Mouse (Mus musculus): ENCODE data around the gene Ky.
A peak's percentile ranks its signal among the peaks of the same experiment; 100 is the strongest.

Gene Ky

GRCm38 (mm10) chr9:102505700-102506585 lies at the start of gene Ky:
Gene Ky (plus strand): TSS chr9:102505750.
- DNase-seq (ENCODE audit: low spot score) = no peak

DNA sequence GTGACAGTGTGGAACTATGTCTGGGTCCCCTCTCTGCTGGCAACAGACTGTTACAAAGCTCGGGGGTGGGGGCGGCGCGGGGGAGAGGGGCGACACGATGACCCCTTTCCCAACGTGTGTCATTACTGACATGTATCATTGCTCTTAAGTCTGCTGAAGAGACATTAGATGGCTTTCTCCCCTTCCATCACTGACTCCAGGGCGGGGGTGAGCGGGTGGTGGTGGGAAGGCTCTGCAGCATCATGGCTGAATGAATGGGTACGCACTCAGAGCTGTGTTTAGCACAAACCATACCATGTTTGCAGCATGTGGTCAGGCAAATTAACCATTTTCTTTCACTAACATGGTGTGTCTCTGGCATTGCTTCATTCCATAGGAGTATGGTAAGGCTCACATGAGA lies 43.3 kb upstream of the Ky start:
- no peak for DNase-seq (ENCODE audit: low spot score)

- no peak for DNase-seq (ENCODE audit: low spot score)
Measured at GRCm38 (mm10) chr9:102465044-102465443, 40.5 kb upstream of the Ky start.

GRCm38 (mm10) chr9:102465726-102466125 lies 39.8 kb upstream of the Ky start:
- no peak for DNase-seq (ENCODE audit: low spot score)

GRCm38 (mm10) chr9:102470076-102470819 lies 35.3 kb upstream of the Ky start:
- DNase-seq (ENCODE audit: low spot score) = no peak

DNA sequence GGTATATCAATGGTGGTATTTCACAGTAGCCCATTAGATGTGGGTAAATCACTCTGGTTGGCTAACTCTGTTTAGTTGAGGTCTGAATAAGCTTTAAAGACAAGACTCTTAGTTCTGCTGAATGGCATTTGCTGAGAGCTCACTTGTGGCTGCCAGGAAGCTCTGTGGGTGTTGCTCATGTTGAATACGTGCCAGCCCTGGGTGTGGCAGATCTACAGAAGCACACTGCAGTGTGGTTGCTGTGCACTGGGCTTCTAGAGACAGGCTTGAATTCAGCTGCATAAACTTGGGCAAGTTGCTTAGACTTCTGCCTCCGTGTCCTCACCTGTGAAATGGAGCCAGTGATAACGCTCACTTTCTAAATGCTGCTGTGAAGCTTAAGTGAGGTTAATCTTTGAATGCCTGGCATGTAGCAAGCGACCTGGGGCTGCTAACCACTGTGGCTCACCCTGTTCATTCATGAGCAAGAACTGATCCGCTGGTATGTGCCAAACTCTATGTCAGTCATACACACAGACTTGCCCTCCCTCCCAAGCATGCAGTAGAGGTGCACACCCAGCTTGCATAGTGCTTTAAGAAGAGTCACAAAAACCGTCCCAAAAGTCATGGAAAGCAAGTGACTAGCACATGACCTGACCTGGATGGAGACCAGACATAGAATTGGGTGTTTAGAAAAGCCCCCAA lies 27.6 kb upstream of the Ky start:
- peak; percentile 33 for DNase-seq (ENCODE audit: low spot score)

- no peak for DNase-seq (ENCODE audit: low spot score)
Measured at GRCm38 (mm10) chr9:102478451-102478835, 27.1 kb upstream of the Ky start.

GRCm38 (mm10) chr9:102479022-102479421 lies 26.5 kb upstream of the Ky start:
- DNase-seq (ENCODE audit: low spot score) = no peak

GRCm38 (mm10) chr9:102492031-102492795 lies 13.3 kb upstream of the Ky start:
- DNase-seq (ENCODE audit: low spot score) = no peak

DNA sequence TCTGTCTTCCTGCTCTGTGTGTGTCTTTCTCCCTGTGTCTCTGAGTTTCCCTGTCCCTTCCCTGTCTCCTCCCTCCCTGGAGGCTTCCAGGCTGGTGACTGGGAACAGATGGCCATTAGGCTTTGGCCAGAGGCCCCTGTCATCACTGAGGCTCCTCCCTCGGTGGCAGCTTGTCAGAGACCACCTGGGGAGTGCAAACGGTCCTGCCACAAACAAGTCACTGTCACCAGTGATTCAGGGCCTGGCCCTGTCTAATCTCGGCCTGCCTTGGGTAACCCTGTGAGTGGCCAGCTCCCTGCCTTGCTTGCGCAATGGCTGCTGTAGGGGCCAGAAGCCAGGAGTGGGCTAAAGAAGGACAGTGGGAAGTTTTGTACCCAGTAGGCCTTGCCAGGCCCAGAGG lies 12.5 kb upstream of the Ky start:
- no peak for DNase-seq (ENCODE audit: low spot score)

GRCm38 (mm10) chr9:102493916-102494315 lies 11.6 kb upstream of the Ky start:
- no peak for DNase-seq (ENCODE audit: low spot score)

- no peak for DNase-seq (ENCODE audit: low spot score)
Measured at GRCm38 (mm10) chr9:102494454-102494853, 11.1 kb upstream of the Ky start.

DNA sequence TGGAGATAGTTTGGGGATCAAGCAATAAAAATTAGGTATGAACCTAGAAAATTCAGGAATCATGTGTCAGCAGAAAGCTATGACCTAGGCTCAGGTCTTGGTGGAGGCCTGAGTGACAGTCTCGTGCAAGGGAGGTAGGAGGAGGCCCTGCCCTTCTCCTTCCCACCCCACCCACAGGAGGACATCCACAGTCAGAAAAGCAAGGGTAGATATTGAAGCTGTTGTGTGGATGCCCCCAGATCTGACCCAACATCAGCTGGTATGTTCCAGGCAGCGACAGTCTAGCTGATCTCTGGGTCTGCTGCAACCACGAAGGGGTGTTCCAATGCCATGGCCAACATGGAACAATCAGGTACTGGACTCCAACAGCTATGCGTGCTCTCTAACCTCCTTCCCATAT lies 10.3 kb upstream of the Ky start:
- no peak for DNase-seq (ENCODE audit: low spot score)

DNA sequence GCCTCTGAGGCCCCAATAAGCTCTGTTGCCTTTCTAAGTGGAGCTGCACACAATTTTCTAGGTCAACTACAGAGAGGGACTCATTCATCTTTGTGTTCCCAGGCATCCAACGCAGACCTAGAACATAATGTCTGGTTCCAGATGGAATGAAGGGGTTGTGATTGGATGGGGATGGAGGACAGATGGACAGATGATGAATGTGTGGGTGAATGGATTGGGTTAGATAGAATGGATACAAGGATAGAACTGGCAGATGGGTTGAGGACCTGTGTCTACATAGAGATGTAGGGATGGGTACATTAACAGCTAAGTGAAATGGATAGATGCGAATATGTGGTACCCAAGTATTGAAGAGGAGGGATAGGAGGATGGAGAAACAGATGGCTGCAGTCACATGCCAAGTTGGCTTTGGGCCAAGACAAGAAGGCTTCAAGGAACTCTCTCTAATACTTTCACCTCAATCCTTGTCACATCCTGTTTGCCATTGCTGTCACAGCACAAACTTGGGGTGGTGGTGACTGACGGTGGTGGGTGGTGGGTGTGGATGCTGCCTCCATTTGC lies 9.0 kb upstream of the Ky start:
- peak; percentile 46 for DNase-seq (ENCODE audit: low spot score)

DNA sequence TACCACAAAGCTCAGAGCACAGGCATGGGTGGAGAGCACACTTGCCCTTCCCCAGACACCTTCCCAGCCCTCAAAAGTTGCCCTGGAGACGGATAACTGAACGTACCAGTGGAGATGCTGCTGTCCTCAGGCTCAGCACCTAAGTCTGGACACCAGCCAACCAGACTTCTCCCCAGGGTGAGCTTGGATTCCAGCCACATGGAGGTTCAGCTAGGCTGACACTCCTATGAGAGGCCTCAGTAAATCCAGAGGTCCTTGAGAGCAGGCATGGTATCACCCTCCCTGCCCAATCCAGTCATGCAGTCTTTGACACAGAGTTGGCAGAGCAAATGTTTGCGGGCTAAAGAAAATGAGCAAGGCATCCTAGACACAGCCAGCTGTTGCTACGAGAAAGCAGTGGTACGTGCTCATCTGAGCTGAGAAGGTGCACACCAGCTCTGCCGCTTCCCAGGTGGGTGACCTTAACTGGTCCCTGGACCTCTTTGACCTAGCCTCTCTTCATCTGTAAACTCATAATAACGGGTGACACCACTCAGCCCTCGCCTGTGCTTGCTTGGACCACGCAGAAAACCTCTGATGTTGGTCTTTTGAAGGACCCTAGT lies 8.4 kb upstream of the Ky start:
- no peak for DNase-seq (ENCODE audit: low spot score)

- DNase-seq (ENCODE audit: low spot score) = no peak
Measured at GRCm38 (mm10) chr9:102497833-102498430, 7.6 kb upstream of the Ky start.

DNA sequence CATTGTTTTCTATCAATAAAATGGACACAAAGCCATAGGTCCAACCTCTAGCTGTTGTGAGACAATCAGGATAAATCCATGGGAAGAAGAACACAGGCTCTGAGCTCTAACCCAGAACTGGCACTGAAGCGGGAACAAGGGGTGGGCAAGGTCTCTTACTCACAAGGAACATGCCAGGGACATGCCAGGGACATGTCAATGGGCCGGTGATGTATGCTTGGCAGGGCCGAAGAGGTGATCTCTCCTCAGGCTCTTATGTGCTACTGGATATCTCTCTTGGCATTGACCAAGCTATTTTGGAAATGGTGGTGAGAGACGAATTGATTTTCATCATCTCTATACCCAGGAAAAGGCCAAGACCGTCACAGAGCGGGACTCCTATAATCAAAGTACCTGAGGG lies 6.8 kb upstream of the Ky start:
- no peak for DNase-seq (ENCODE audit: low spot score)

GRCm38 (mm10) chr9:102499266-102499665 lies 6.3 kb upstream of the Ky start:
- DNase-seq (ENCODE audit: low spot score) = peak; percentile 62

DNA sequence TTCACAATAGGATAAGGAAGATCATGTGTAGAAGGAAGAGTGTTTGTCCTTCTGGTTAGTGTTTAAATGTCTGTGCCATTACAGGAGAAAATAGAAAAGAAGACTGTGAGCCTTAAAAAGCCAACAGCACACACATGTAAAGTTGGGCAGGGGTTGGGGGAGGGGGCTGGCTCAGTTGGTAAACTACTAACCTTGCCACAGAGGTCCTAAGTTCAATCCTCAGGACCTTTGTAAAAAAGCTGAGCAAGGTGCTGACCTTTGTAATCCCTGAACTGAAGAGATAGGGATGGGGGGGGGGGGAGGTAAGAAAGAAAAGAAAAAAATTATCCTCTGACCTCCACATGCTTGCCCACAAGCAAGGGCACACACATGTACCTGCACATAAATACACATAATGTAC lies 5.8 kb upstream of the Ky start:
- no peak for DNase-seq (ENCODE audit: low spot score)

DNA sequence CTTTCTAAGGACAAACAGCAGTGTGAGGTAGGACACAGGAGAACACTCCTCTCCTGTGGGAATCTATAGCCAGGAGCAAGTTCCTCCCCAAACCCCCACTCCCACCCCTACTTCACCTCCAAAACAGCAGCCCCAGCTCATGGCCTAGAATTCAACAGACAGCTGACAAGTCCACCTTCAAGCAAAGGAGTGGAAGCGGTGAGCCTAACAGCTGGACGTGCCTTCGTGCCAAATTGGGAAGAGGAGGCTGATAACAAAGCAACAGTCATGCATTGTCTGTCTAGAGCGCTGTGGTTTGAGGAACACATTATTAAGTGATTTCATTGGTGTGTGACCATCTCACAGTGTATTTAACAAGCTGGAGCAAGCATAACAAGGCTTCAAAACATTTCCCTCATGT lies 4.4 kb upstream of the Ky start:
- no peak for DNase-seq (ENCODE audit: low spot score)

Data from left cerebral cortex, adult 11 months (tissue).